Mouse (Mus musculus): ENCODE data around the gene Zcchc2. TPM values are rescaled to one million over a fixed set of nuclear protein-coding genes. Genes with fewer than 3 reads are reported as not detected.

The Zcchc2 gene
- polyA plus RNA-seq, 1 experiment from 2014 or later, result 3.8 TPM

DNA sequence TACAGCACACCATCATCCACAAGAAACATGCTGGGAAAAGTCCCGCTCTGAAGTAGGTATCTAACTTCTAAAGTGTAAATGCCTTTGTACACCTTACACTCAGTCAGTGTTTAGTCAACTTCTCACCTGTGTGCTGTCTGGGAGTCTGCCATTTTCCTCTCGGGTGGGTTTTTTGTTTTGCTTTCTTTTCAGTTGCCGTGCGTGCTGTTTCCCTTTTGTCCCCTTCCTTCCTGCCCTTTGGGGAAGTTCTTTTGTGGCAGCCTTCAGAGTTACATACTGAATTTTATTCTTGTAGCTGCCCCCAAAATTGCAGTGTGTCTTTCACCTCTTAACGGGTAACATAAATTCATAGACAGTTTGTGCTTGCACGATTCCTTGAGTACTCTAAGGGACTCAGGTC lies 29.6 kb downstream of the Zcchc2 start:
- H3K4me3 ChIP-seq (ENCODE audit: low read depth, low read length), result no peak overlapping the region
- no peak overlapping the region for H3K27ac ChIP-seq (ENCODE audit: low read length)
- WGBS, result 83% methylated on average over 6 of the region's 6 CpGs
- H3K4me2 ChIP-seq (replicated peaks; ENCODE audit: low read depth, low read length), result no peak overlapping the region
- no peaks in the 10 kb centered on the region for H3K4me1 ChIP-seq (ENCODE audit: control insufficient read depth, insufficient read depth, low read length)
- no peaks in the 10 kb centered on the region for H3K27me3 ChIP-seq (ENCODE audit: control insufficient read depth, insufficient read depth, low read length)
- no peak overlapping the region for H3K9ac ChIP-seq (replicated peaks; ENCODE audit: low read depth, low read length)
- no peaks in the 10 kb centered on the region for H3K9me3 ChIP-seq (ENCODE audit: control insufficient read depth, low read depth, low read length)
- peaks cover 37% of the 10 kb centered on the region for H3K36me3 ChIP-seq (ENCODE audit: control insufficient read depth, insufficient read depth, low read length)
- no peak for ATAC-seq (ENCODE audit: insufficient number of reproducible peaks, insufficient read depth, low FRiP score, low read depth)

- peaks cover 48% of the 10 kb centered on the region for H3K36me3 ChIP-seq (ENCODE audit: control insufficient read depth, insufficient read depth, low read length)
- no peak overlapping the region for H3K4me2 ChIP-seq (replicated peaks; ENCODE audit: low read depth, low read length)
- no peaks in the 10 kb centered on the region for H3K27me3 ChIP-seq (ENCODE audit: control insufficient read depth, insufficient read depth, low read length)
- no peaks in the 10 kb centered on the region for H3K9me3 ChIP-seq (ENCODE audit: control insufficient read depth, low read depth, low read length)
- no peaks in the 10 kb centered on the region for H3K4me1 ChIP-seq (ENCODE audit: control insufficient read depth, insufficient read depth, low read length)
- no peak overlapping the region for H3K4me3 ChIP-seq (ENCODE audit: low read depth, low read length)
- H3K9ac ChIP-seq (replicated peaks; ENCODE audit: low read depth, low read length), result no peak overlapping the region
- no peak for ATAC-seq (ENCODE audit: insufficient number of reproducible peaks, insufficient read depth, low FRiP score, low read depth)
- H3K27ac ChIP-seq (ENCODE audit: low read length), result no peak overlapping the region
- 80% methylated on average over 1 of the region's 1 CpGs for WGBS
Measured at GRCm38 (mm10) chr1:106022998-106023397, 32.8 kb downstream of the Zcchc2 start.

DNA sequence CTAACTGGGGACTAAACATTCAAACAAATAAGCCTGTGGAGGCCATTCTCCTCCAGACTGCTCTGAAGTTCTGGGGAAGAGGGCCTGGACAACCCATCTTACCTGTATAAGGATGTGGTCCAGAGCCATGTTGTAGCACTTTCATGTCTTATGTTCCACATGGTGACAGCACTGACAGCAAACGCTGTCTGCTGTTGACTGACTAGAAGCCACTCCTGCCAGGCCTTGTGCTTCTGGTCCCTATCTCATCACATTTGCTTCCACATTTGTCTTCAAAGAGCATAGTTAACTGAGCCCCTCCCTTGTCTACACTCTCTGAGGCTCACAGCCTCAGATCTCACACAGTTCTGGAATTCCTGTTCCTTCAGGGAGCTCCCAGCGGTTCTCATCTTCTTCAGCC lies 34.0 kb downstream of the Zcchc2 start:
- Histone ChIP-seq H3K4me3 (ENCODE audit: low read depth, low read length) (no peak overlapping the region), H3K27me3 (ENCODE audit: control insufficient read depth, insufficient read depth, low read length) (no peaks in the 10 kb centered on the region), H3K9ac (replicated peaks; ENCODE audit: low read depth, low read length) (no peak overlapping the region), H3K4me2 (replicated peaks; ENCODE audit: low read depth, low read length) (no peak overlapping the region), H3K4me1 (ENCODE audit: control insufficient read depth, insufficient read depth, low read length) (no peaks in the 10 kb centered on the region), H3K9me3 (ENCODE audit: control insufficient read depth, low read depth, low read length) (no peaks in the 10 kb centered on the region), H3K36me3 (ENCODE audit: control insufficient read depth, insufficient read depth, low read length) (peaks cover 50% of the 10 kb centered on the region), H3K27ac (ENCODE audit: low read length) (no peak overlapping the region)
- 96% methylated on average over 2 of the region's 2 CpGs for WGBS
- ATAC-seq (ENCODE audit: insufficient number of reproducible peaks, insufficient read depth, low FRiP score, low read depth), result no peak

DNA sequence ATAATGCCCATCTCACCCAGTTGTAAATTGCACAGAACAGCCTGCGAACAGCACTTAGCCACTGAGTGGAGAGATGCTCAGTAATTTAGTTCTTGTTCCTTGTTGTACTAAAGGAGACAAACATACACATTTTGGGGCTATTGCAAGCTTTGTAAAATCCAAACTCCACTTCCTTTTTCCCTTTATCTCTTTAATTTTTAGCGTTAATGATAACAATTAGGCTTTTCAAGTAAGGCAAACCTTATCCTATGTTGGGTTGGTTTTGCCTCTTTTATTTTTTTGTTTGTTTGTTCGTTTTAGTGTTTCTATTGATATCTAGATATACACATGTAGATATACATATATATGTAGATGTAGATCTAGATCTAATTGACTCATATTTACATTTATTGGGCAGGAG lies 34.6 kb downstream of the Zcchc2 start:
- ATAC-seq (ENCODE audit: insufficient number of reproducible peaks, insufficient read depth, low FRiP score, low read depth), result no peak
- WGBS, result 97% methylated on average over 3 of the region's 3 CpGs
- H3K36me3 ChIP-seq (ENCODE audit: control insufficient read depth, insufficient read depth, low read length), result peaks cover 51% of the 10 kb centered on the region

GRCm38 (mm10) chr1:106029769-106030168 lies 39.6 kb downstream of the Zcchc2 start:
- no peak overlapping the region for H3K27ac ChIP-seq (ENCODE audit: low read length)
- no peaks in the 10 kb centered on the region for H3K4me1 ChIP-seq (ENCODE audit: control insufficient read depth, insufficient read depth, low read length)
- ATAC-seq (ENCODE audit: insufficient number of reproducible peaks, insufficient read depth, low FRiP score, low read depth), result no peak
- 92% methylated on average over 15 of the region's 15 CpGs for WGBS
- peaks cover 41% of the 10 kb centered on the region for H3K36me3 ChIP-seq (ENCODE audit: control insufficient read depth, insufficient read depth, low read length)
- no peaks in the 10 kb centered on the region for H3K9me3 ChIP-seq (ENCODE audit: control insufficient read depth, low read depth, low read length)
- no peaks in the 10 kb centered on the region for H3K27me3 ChIP-seq (ENCODE audit: control insufficient read depth, insufficient read depth, low read length)
- H3K9ac ChIP-seq (replicated peaks; ENCODE audit: low read depth, low read length), result no peak overlapping the region
- H3K4me2 ChIP-seq (replicated peaks; ENCODE audit: low read depth, low read length), result no peak overlapping the region
- no peak overlapping the region for H3K4me3 ChIP-seq (ENCODE audit: low read depth, low read length)

More for the DNA sequence above, 34.6 kb downstream of the Zcchc2 start:
- Histone ChIP-seq H3K27ac (ENCODE audit: low read length) (no peak overlapping the region), H3K4me3 (ENCODE audit: low read depth, low read length) (no peak overlapping the region), H3K9me3 (ENCODE audit: control insufficient read depth, low read depth, low read length) (no peaks in the 10 kb centered on the region), H3K9ac (replicated peaks; ENCODE audit: low read depth, low read length) (no peak overlapping the region), H3K27me3 (ENCODE audit: control insufficient read depth, insufficient read depth, low read length) (no peaks in the 10 kb centered on the region), H3K4me1 (ENCODE audit: control insufficient read depth, insufficient read depth, low read length) (no peaks in the 10 kb centered on the region), H3K4me2 (replicated peaks; ENCODE audit: low read depth, low read length) (no peak overlapping the region)

- no peak for ATAC-seq (ENCODE audit: insufficient number of reproducible peaks, insufficient read depth, low FRiP score, low read depth)
- H3K9me3 ChIP-seq (ENCODE audit: control insufficient read depth, low read depth, low read length), result no peaks in the 10 kb centered on the region
- H3K4me2 ChIP-seq (replicated peaks; ENCODE audit: low read depth, low read length), result no peak overlapping the region
- no peaks in the 10 kb centered on the region for H3K27me3 ChIP-seq (ENCODE audit: control insufficient read depth, insufficient read depth, low read length)
- no peak overlapping the region for H3K9ac ChIP-seq (replicated peaks; ENCODE audit: low read depth, low read length)
- WGBS, result 92% methylated on average over 10 of the region's 10 CpGs
- H3K36me3 ChIP-seq (ENCODE audit: control insufficient read depth, insufficient read depth, low read length), result peaks cover 41% of the 10 kb centered on the region
- no peaks in the 10 kb centered on the region for H3K4me1 ChIP-seq (ENCODE audit: control insufficient read depth, insufficient read depth, low read length)
- H3K27ac ChIP-seq (ENCODE audit: low read length), result no peak overlapping the region
- H3K4me3 ChIP-seq (ENCODE audit: low read depth, low read length), result no peak overlapping the region
Measured at GRCm38 (mm10) chr1:106030331-106030730, 40.1 kb downstream of the Zcchc2 start.

- no peak overlapping the region for H3K9ac ChIP-seq (replicated peaks; ENCODE audit: low read depth, low read length)
- peaks cover 38% of the 10 kb centered on the region for H3K36me3 ChIP-seq (ENCODE audit: control insufficient read depth, insufficient read depth, low read length)
- no peak for ATAC-seq (ENCODE audit: insufficient number of reproducible peaks, insufficient read depth, low FRiP score, low read depth)
- no peak overlapping the region for H3K4me2 ChIP-seq (replicated peaks; ENCODE audit: low read depth, low read length)
- H3K4me3 ChIP-seq (ENCODE audit: low read depth, low read length), result no peak overlapping the region
- H3K9me3 ChIP-seq (ENCODE audit: control insufficient read depth, low read depth, low read length), result no peaks in the 10 kb centered on the region
- 91% methylated on average over 2 of the region's 2 CpGs for WGBS
- no peaks in the 10 kb centered on the region for H3K4me1 ChIP-seq (ENCODE audit: control insufficient read depth, insufficient read depth, low read length)
- no peak overlapping the region for H3K27ac ChIP-seq (ENCODE audit: low read length)
- H3K27me3 ChIP-seq (ENCODE audit: control insufficient read depth, insufficient read depth, low read length), result no peaks in the 10 kb centered on the region
Measured at GRCm38 (mm10) chr1:106030886-106031285, 40.7 kb downstream of the Zcchc2 start.

GRCm38 (mm10) chr1:106031908-106032307 lies 41.7 kb downstream of the Zcchc2 start:
- Histone ChIP-seq H3K4me2 (replicated peaks; ENCODE audit: low read depth, low read length) (no peak overlapping the region), H3K9ac (replicated peaks; ENCODE audit: low read depth, low read length) (no peak overlapping the region), H3K27me3 (ENCODE audit: control insufficient read depth, insufficient read depth, low read length) (no peaks in the 10 kb centered on the region), H3K4me3 (ENCODE audit: low read depth, low read length) (no peak overlapping the region), H3K36me3 (ENCODE audit: control insufficient read depth, insufficient read depth, low read length) (peaks cover 36% of the 10 kb centered on the region), H3K27ac (ENCODE audit: low read length) (no peak overlapping the region), H3K9me3 (ENCODE audit: control insufficient read depth, low read depth, low read length) (no peaks in the 10 kb centered on the region), H3K4me1 (ENCODE audit: control insufficient read depth, insufficient read depth, low read length) (no peaks in the 10 kb centered on the region)
- ATAC-seq (ENCODE audit: insufficient number of reproducible peaks, insufficient read depth, low FRiP score, low read depth), result no peak
- 65% methylated on average over 6 of the region's 6 CpGs for WGBS

DNA sequence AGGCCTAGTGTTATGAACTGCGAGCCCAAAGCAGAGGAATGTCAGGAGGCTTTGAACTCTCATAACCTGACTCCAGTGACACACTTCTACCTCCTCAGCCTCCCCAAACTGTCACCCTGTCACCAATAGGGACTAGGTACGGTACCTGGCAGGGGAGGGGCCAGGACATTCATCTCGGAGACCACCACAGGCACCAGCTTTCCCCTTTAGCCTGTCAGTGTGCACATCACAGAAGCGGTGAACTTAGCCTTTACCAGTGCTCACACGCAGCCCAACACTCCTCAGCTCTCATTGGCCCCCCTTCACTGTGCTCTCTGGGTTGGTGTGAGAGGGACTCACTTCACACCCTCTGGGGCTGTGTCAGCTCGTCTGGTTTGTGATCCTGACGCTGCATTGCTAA lies 44.6 kb downstream of the Zcchc2 start:
- Histone ChIP-seq H3K9ac (replicated peaks; ENCODE audit: low read depth, low read length) (no peak overlapping the region), H3K27me3 (ENCODE audit: control insufficient read depth, insufficient read depth, low read length) (no peaks in the 10 kb centered on the region)
- 77% methylated on average over 7 of the region's 7 CpGs for WGBS

More for the DNA sequence above, 44.6 kb downstream of the Zcchc2 start:
- no peak overlapping the region for H3K4me2 ChIP-seq (replicated peaks; ENCODE audit: low read depth, low read length)
- H3K4me3 ChIP-seq (ENCODE audit: low read depth, low read length), result no peak overlapping the region
- no peak overlapping the region for H3K27ac ChIP-seq (ENCODE audit: low read length)
- H3K9me3 ChIP-seq (ENCODE audit: control insufficient read depth, low read depth, low read length), result no peaks in the 10 kb centered on the region
- ATAC-seq (ENCODE audit: insufficient number of reproducible peaks, insufficient read depth, low FRiP score, low read depth), result no peak
- H3K4me1 ChIP-seq (ENCODE audit: control insufficient read depth, insufficient read depth, low read length), result no peaks in the 10 kb centered on the region
- peaks cover 18% of the 10 kb centered on the region for H3K36me3 ChIP-seq (ENCODE audit: control insufficient read depth, insufficient read depth, low read length)
